Mouse (Mus musculus): ENCODE measurements around the gene Synpo2. TPM values are rescaled to one million over a fixed set of nuclear protein-coding genes. Genes with fewer than 3 reads are reported as not detected.

Synpo2 gene
- polyA plus RNA-seq, 1 experiment from 2014 or later: 12.8 TPM

DNA sequence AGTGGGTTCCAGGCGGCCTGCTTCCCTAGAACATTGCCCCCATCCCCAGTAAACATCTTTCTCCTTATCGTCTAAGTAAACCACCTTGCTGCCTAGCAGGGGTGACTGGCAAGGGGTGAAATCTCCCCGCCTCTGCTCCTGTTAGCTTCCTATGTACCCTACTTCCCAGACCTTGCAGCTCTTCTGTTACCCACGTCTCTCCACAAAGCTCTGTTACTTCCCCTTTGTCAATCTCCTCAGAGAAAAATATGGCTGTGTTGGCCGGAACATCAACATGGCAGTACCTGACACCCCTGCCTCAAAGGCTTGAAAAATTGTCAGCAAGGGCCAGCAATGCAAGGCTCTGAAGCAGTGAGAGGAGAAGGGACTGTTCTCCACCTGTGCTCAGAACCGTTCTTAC lies 94.9 kb downstream of the Synpo2 start:
- Histone ChIP-seq H3K4me2 (ENCODE audit: low read depth, low read length) (no peak overlapping the region), H3K27me3 (replicated peaks; ENCODE audit: control insufficient read depth, insufficient read depth, low read length) (no peaks in the 10 kb centered on the region), H3K27ac (replicated peaks; ENCODE audit: low read depth, low read length) (no peak overlapping the region), H3K9me3 (ENCODE audit: control insufficient read depth, low read length) (no peaks in the 10 kb centered on the region), H3K4me3 (ENCODE audit: low read depth, low read length) (no peak overlapping the region), H3K36me3 (ENCODE audit: control insufficient read depth, insufficient read depth, low read length) (no peaks in the 10 kb centered on the region), H3K4me1 (ENCODE audit: control insufficient read depth, insufficient read depth, low read length) (peaks cover 4% of the 10 kb centered on the region; the same call in 1 of the 2 replicates), H3K9ac (ENCODE audit: low read depth, low read length) (no peak overlapping the region)
- WGBS: 85% methylated on average over 6 of the region's 6 CpGs
- no peak for DNase-seq (ENCODE audit: low spot score)
- no peak for ATAC-seq (ENCODE audit: low read depth)

DNA sequence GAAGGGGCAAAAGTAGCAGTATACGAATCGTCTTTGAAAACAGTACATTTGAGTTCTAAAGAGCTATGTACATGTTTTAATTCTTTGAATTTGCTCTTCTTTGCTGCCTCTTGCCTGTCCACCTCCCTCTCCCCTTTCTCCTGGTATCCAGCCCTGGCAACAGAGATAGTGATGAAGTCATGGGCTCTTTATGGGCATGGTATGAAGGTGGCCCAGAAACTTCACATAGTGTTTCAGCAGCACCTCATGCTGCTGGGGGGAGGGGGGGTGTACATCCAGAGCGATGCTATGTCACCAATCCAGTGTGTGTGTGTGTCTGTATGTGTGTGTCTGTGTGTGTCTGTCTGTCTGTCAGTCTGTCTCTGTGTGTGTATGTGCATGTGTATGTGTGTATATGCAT lies 95.8 kb downstream of the Synpo2 start:
- ATAC-seq (ENCODE audit: low read depth): no peak
- Histone ChIP-seq H3K4me1 (ENCODE audit: control insufficient read depth, insufficient read depth, low read length) (peaks cover 4% of the 10 kb centered on the region; the same call in 1 of the 2 replicates), H3K4me2 (ENCODE audit: low read depth, low read length) (no peak overlapping the region), H3K27ac (replicated peaks; ENCODE audit: low read depth, low read length) (no peak overlapping the region), H3K36me3 (ENCODE audit: control insufficient read depth, insufficient read depth, low read length) (no peaks in the 10 kb centered on the region), H3K9me3 (ENCODE audit: control insufficient read depth, low read length) (no peaks in the 10 kb centered on the region), H3K27me3 (replicated peaks; ENCODE audit: control insufficient read depth, insufficient read depth, low read length) (no peaks in the 10 kb centered on the region), H3K9ac (ENCODE audit: low read depth, low read length) (no peak overlapping the region), H3K4me3 (ENCODE audit: low read depth, low read length) (no peak overlapping the region)
- 96% methylated on average over 3 of the region's 3 CpGs for WGBS
- no peak for DNase-seq (ENCODE audit: low spot score)

- Histone ChIP-seq H3K9ac (ENCODE audit: low read depth, low read length) (no peak overlapping the region), H3K9me3 (ENCODE audit: control insufficient read depth, low read length) (no peaks in the 10 kb centered on the region), H3K27me3 (replicated peaks; ENCODE audit: control insufficient read depth, insufficient read depth, low read length) (no peaks in the 10 kb centered on the region), H3K36me3 (ENCODE audit: control insufficient read depth, insufficient read depth, low read length) (no peaks in the 10 kb centered on the region), H3K4me2 (ENCODE audit: low read depth, low read length) (no peak overlapping the region), H3K4me3 (ENCODE audit: low read depth, low read length) (no peak overlapping the region), H3K27ac (replicated peaks; ENCODE audit: low read depth, low read length) (no peak overlapping the region), H3K4me1 (ENCODE audit: control insufficient read depth, insufficient read depth, low read length) (peaks cover 4% of the 10 kb centered on the region; the same call in 1 of the 2 replicates)
- WGBS: 67% methylated on average over 5 of the region's 5 CpGs
- no peak for ATAC-seq (ENCODE audit: low read depth)
- no peak for DNase-seq (ENCODE audit: low spot score)
Observed at GRCm38 (mm10) chr3:123139619-123140018, 96.3 kb downstream of the Synpo2 start.

- WGBS: 51% methylated on average over 6 of the region's 6 CpGs
- peak; percentile 82 for DNase-seq (ENCODE audit: low spot score)
- H3K4me2 ChIP-seq (ENCODE audit: low read depth, low read length): no peak overlapping the region
- no peak overlapping the region for H3K9ac ChIP-seq (ENCODE audit: low read depth, low read length)
- H3K4me1 ChIP-seq (ENCODE audit: control insufficient read depth, insufficient read depth, low read length): peaks cover 4% of the 10 kb centered on the region; the same call in 1 of the 2 replicates
- H3K9me3 ChIP-seq (ENCODE audit: control insufficient read depth, low read length): no peaks in the 10 kb centered on the region
- 0 out of 2 replicates have a peak overlapping the region, but pooled peaks have one; percentile 8 for H3K27ac ChIP-seq (replicated peaks; ENCODE audit: low read depth, low read length)
- H3K36me3 ChIP-seq (ENCODE audit: control insufficient read depth, insufficient read depth, low read length): no peaks in the 10 kb centered on the region
- no peaks in the 10 kb centered on the region for H3K27me3 ChIP-seq (replicated peaks; ENCODE audit: control insufficient read depth, insufficient read depth, low read length)
- H3K4me3 ChIP-seq (ENCODE audit: low read depth, low read length): no peak overlapping the region
- no peak for ATAC-seq (ENCODE audit: low read depth)
Observed at GRCm38 (mm10) chr3:123138274-123139003, 97.5 kb downstream of the Synpo2 start.

- no peak for DNase-seq (ENCODE audit: low spot score)
- whole genome bisulfite sequencing: 57% methylated on average over 2 of the region's 2 CpGs
- H3K27ac ChIP-seq (replicated peaks; ENCODE audit: low read depth, low read length): no peak overlapping the region
- H3K27me3 ChIP-seq (replicated peaks; ENCODE audit: control insufficient read depth, insufficient read depth, low read length): no peaks in the 10 kb centered on the region
- no peaks in the 10 kb centered on the region for H3K9me3 ChIP-seq (ENCODE audit: control insufficient read depth, low read length)
- no peak overlapping the region for H3K9ac ChIP-seq (ENCODE audit: low read depth, low read length)
- no peak overlapping the region for H3K4me2 ChIP-seq (ENCODE audit: low read depth, low read length)
- no peak for ATAC-seq (ENCODE audit: low read depth)
- no peaks in the 10 kb centered on the region for H3K36me3 ChIP-seq (ENCODE audit: control insufficient read depth, insufficient read depth, low read length)
- H3K4me3 ChIP-seq (ENCODE audit: low read depth, low read length): no peak overlapping the region
- 0 out of 2 replicates have a peak, but pooled peaks cover 9% of the 10 kb centered on the region for H3K4me1 ChIP-seq (ENCODE audit: control insufficient read depth, insufficient read depth, low read length)
Observed at GRCm38 (mm10) chr3:123132101-123132500, 103.8 kb downstream of the Synpo2 start.

DNA sequence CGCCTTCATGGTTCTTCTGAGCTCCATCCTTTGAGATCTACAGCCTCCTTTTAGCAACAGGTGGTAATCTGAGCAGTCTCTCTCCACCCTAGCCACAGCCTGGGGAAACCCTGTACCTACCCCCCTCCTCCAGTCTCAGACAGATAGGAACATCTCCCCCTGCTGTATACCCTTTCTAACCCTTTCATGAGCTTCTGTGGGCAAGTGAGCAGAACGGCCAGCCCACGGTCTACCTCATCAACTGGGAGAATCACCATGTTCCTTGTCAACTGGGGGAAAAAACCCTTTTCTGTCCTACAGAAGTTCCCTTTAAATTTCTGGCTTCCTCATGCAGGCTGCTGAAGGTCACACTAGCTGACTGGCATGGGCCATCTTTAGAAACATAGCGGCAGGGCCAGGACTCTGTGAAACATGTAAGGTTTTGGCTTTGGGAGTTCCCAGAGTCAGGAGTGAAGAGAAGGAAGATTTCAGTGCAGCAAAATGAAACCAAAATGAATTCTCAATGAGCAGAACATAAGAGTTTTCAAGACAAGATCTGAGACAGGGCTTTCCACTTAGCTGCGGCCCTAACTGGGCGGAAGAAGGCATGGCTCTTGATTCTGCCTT lies 104.7 kb downstream of the Synpo2 start:
- H3K9me3 ChIP-seq (ENCODE audit: control insufficient read depth, low read length): no peaks in the 10 kb centered on the region
- no peak overlapping the region for H3K4me3 ChIP-seq (ENCODE audit: low read depth, low read length)
- no peak overlapping the region for H3K27ac ChIP-seq (replicated peaks; ENCODE audit: low read depth, low read length)
- WGBS: 94% methylated on average over 6 of the region's 6 CpGs
- no peak overlapping the region for H3K4me2 ChIP-seq (ENCODE audit: low read depth, low read length)
- DNase-seq (ENCODE audit: low spot score) (no peak), ATAC-seq (ENCODE audit: low read depth) (no peak)
- H3K9ac ChIP-seq (ENCODE audit: low read depth, low read length): no peak overlapping the region
- no peaks in the 10 kb centered on the region for H3K27me3 ChIP-seq (replicated peaks; ENCODE audit: control insufficient read depth, insufficient read depth, low read length)
- H3K4me1 ChIP-seq (ENCODE audit: control insufficient read depth, insufficient read depth, low read length): 0 out of 2 replicates have a peak, but pooled peaks cover 9% of the 10 kb centered on the region
- no peaks in the 10 kb centered on the region for H3K36me3 ChIP-seq (ENCODE audit: control insufficient read depth, insufficient read depth, low read length)

- no peaks in the 10 kb centered on the region for H3K27me3 ChIP-seq (replicated peaks; ENCODE audit: control insufficient read depth, insufficient read depth, low read length)
- no peaks in the 10 kb centered on the region for H3K36me3 ChIP-seq (ENCODE audit: control insufficient read depth, insufficient read depth, low read length)
- H3K4me3 ChIP-seq (ENCODE audit: low read depth, low read length): no peak overlapping the region
- DNase-seq (ENCODE audit: low spot score) (no peak), ATAC-seq (ENCODE audit: low read depth) (no peak)
- no peak overlapping the region for H3K9ac ChIP-seq (ENCODE audit: low read depth, low read length)
- H3K4me2 ChIP-seq (ENCODE audit: low read depth, low read length): no peak overlapping the region
- 0 out of 2 replicates have a peak, but pooled peaks cover 9% of the 10 kb centered on the region for H3K4me1 ChIP-seq (ENCODE audit: control insufficient read depth, insufficient read depth, low read length)
- WGBS: 80% methylated on average over 14 of the region's 14 CpGs
- no peak overlapping the region for H3K27ac ChIP-seq (replicated peaks; ENCODE audit: low read depth, low read length)
- H3K9me3 ChIP-seq (ENCODE audit: control insufficient read depth, low read length): no peaks in the 10 kb centered on the region
Observed at GRCm38 (mm10) chr3:123130314-123131150, 105.4 kb downstream of the Synpo2 start.

DNA sequence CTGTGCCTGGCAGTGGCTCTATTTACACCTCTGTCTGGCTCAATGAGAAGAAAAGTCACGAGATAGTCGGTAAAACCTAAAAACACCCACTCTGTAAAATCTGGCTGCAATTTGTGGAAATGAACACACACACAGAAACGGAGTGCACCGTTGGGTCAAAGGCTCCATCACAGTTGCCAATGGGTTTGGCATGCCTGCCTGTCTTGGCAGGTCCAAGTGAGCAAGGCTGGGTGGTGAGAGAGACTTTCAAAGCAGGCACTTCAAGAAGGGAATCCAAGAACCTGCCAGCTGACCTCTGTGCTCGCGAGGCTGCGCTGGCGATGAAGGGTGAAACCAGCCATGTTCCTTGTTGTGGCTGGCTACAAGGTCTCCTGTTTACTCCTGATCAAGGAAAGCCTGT lies 107.2 kb downstream of the Synpo2 start:
- no peak for DNase-seq (ENCODE audit: low spot score)
- no peak overlapping the region for H3K27ac ChIP-seq (replicated peaks; ENCODE audit: low read depth, low read length)
- H3K9ac ChIP-seq (ENCODE audit: low read depth, low read length): no peak overlapping the region
- 0 out of 2 replicates have a peak, but pooled peaks cover 9% of the 10 kb centered on the region for H3K4me1 ChIP-seq (ENCODE audit: control insufficient read depth, insufficient read depth, low read length)
- WGBS: 56% methylated on average over 8 of the region's 8 CpGs
- H3K4me2 ChIP-seq (ENCODE audit: low read depth, low read length): no peak overlapping the region
- H3K36me3 ChIP-seq (ENCODE audit: control insufficient read depth, insufficient read depth, low read length): no peaks in the 10 kb centered on the region
- no peak overlapping the region for H3K4me3 ChIP-seq (ENCODE audit: low read depth, low read length)
- no peaks in the 10 kb centered on the region for H3K27me3 ChIP-seq (replicated peaks; ENCODE audit: control insufficient read depth, insufficient read depth, low read length)
- no peaks in the 10 kb centered on the region for H3K9me3 ChIP-seq (ENCODE audit: control insufficient read depth, low read length)
- no peak for ATAC-seq (ENCODE audit: low read depth)
